Mouse (Mus musculus): ENCODE measurements around the gene Nt5c1a.

Gene Nt5c1a

GRCm38 (mm10) chr4:123247147-123247880 lies 46.0 kb downstream of the Nt5c1a start:
- DNase-seq (ENCODE audit: low read depth, low spot score), result no peak

- no peak for DNase-seq (ENCODE audit: low read depth, low spot score)
These were observed 47.8 kb downstream of the Nt5c1a start for GRCm38 (mm10) chr4:123248971-123249567.

- no peak for DNase-seq (ENCODE audit: low read depth, low spot score)
These were observed 50.9 kb downstream of the Nt5c1a start for GRCm38 (mm10) chr4:123252214-123252613.

GRCm38 (mm10) chr4:123254617-123255016 lies 53.3 kb downstream of the Nt5c1a start:
- peak; percentile 78 for DNase-seq (ENCODE audit: low read depth, low spot score)

GRCm38 (mm10) chr4:123260071-123260746 lies 58.9 kb downstream of the Nt5c1a start:
- DNase-seq (ENCODE audit: low read depth, low spot score), result peak; percentile 13

- no peak for DNase-seq (ENCODE audit: low read depth, low spot score)
These were observed 60.6 kb downstream of the Nt5c1a start, which contains the start of gene Pabpc4 for GRCm38 (mm10) chr4:123261721-123262401. Pabpc4 (plus strand) TSS chr4:123262351.

All from 3T3-L1 (cell line).